Mouse (Mus musculus): Measurements from ENCODE around the gene Slc38a3. TPM values are rescaled to one million over a fixed set of nuclear protein-coding genes. Genes with fewer than 3 reads are reported as not detected.
A peak's percentile ranks its signal among the peaks of the same experiment; 100 is the strongest.

The Slc38a3 gene
- total RNA-seq, 1 experiment from 2014 or later, result not detected

GRCm38 (mm10) chr9:107696845-107697610 is 27.7 kb upstream of the Slc38a3 start:
- no peak for ATAC-seq (replicated peaks; ENCODE audit: low read depth, poor library complexity, severe bottlenecking)

GRCm38 (mm10) chr9:107696106-107696479 is 26.8 kb upstream of the Slc38a3 start:
- no peak; the same call in 1 of the 2 replicates for ATAC-seq (replicated peaks; ENCODE audit: low read depth, poor library complexity, severe bottlenecking)

DNA sequence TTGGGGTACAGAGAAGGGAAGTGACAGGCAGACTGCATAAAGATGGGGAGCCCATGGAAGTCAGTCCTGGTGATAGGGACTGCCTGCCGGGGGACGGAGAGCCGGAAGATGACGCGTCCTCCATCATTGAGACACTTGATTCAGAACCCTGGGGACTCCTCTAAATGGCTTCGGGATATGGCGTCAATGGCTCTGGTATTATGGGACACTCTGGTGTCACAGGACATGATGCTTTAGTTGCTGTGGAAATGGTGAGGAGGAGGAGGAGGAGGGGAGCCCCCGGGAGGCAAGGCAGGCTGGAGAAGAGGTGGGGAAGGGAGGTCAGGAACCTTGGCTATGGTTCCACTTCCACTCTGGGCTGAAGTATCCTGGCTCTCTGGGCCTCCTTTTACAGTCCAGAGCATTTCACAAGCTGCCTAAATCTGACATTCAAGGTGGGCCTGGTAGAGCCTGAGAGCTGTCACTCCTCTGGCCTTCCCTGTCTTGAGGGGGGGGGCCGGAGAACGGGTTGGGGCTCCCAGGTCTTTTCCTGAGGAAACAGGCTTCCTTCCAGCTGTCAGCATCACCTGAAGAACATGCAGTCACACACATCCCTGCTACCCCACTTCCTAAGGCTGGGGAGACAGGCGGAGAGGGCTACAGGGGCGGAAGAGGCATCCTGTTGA is 26.2 kb upstream of the Slc38a3 start:
- no peak for ATAC-seq (replicated peaks; ENCODE audit: low read depth, poor library complexity, severe bottlenecking)

- no peak for ATAC-seq (replicated peaks; ENCODE audit: low read depth, poor library complexity, severe bottlenecking)
These were observed 25.3 kb upstream of the Slc38a3 start for GRCm38 (mm10) chr9:107694627-107695026.

GRCm38 (mm10) chr9:107693433-107693987 is 24.2 kb upstream of the Slc38a3 start:
- ATAC-seq (replicated peaks; ENCODE audit: low read depth, poor library complexity, severe bottlenecking), result no peak

DNA sequence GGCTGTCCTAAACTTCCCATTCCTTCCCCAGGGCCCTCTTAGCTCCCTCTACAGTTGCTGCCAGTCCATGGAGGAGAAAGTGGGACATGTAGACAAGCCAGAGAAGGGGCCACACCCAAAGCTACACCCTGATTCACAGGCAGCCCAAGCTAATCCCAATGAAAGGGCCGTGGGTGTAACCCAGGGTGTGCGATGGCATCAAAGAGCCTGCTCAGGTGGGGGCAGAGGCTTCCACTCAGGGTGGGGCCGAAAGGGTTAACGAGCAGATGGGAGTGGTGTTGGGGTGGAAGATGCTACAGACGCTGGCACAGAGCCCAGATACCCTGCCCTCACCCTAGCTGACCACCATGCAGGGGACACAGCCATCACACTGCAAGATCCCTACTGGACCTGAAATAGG is 23.5 kb upstream of the Slc38a3 start:
- ATAC-seq (replicated peaks; ENCODE audit: low read depth, poor library complexity, severe bottlenecking), result no peak

DNA sequence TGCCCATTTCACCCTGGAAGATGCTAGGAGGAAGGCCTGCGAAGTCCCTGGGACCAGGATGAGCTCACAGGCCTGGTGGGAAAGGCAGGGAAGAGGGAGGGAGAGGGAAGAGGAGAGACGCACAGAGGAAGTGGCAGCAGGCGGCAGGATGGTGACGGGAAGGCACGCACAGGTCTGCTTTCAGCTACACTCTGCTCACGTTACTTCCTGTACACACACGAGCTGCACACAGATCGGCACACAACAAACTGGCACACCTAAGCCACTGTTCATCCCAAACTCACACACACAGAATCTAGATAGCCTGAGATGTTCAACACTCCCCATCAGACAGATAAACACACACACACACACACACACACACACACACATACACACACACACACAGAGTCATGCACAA is 21.1 kb upstream of the Slc38a3 start:
- ATAC-seq (replicated peaks; ENCODE audit: low read depth, poor library complexity, severe bottlenecking), result no peak

DNA sequence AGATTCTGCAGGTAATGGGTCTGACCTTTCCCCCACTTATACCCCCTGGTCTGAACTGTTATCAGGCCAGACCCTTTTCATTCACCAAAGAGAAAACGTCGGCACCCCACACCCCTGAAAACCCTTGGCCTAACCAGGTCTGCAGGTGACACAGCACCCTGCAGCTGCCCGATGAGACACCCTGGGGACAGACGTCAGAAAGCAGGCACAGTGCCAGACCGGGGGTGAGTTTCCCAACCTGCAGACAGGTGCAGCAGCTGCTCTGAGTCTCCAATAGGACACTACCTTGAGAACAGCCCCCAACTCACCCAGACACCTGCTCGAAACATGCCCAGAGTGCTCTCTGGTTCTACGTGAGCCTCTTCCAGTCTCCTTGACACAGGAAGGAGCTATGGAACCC is 19.6 kb upstream of the Slc38a3 start:
- ATAC-seq (replicated peaks; ENCODE audit: low read depth, poor library complexity, severe bottlenecking), result no peak

GRCm38 (mm10) chr9:107688415-107688814 is 19.1 kb upstream of the Slc38a3 start:
- no peak for ATAC-seq (replicated peaks; ENCODE audit: low read depth, poor library complexity, severe bottlenecking)

DNA sequence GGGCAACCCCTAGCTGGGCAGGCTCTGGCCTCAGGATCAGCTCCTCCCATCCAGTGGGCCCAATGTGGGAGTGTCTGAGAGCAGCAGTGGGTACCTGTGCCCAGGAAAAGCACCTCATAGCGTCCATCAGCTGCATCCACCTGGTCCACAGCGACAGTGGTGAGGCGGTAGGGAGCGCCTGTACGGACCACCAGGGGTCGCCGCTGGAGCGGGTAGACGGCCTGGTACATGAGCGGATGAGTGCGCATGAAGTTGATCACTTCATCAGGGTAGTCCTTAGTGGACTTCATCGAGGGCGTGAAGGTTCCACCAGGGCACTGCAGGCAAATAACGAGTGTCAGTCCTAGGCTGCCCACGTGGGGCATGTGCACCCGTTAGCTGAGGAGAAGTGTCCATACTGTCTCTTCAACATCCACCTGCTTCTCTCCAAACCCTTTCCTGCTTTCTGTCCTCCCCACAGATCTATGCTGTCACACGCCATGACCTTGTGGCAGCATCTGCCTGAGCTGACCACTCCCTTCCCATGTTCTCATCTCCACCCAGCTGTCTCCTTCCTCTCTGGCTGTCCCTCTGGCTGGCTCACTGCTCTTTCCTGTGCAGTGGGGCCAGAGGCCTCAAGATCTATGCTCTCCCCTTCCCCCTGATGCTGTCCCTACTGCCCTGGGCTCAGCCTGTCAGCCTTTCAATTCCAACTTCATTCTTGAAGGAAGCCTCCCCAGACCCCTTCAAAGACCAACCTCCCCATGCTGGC is 16.1 kb upstream of the Slc38a3 start:
- ATAC-seq (replicated peaks; ENCODE audit: low read depth, poor library complexity, severe bottlenecking), result peak; percentile 81

DNA sequence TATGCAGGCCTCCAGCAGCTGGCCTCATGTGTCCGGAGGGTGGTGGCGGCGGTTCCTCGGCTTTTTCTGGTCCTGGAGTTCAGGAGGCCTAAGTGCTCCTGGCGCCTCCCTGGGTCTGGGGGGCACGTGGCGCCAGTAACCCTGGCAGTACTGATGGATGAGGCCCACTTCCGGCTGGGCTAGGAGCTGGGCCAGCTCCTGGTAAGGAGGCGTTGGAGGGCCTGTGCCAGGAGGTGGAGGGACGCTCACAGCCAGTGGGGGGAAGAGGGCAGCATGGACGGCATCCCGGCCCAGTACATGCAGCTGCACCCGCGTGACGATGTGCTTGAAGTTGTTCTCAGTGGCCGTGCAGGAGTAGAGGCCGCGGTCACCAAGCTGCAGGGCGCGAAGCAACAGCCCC is 13.1 kb upstream of the Slc38a3 start:
- ATAC-seq (replicated peaks; ENCODE audit: low read depth, poor library complexity, severe bottlenecking), result no peak

DNA sequence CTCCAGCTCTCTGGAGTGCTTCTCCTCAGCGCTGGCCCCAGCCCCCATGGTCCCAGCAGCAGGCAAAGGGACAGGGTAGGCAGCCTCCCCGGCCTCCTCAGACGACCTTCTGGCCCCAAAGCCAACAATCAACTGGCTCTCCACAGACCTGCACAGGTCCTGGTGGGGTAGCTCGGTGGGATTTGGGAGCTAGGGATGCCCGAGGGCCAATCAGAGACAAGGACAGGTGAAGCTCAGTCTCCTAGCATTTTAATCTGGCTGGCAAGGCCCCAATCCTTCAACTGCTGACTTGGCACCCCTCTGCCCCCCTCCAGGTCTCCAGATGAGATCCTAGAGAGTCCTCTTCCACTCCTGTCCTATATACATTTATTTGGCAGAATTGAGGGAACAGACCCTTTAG is 10.2 kb upstream of the Slc38a3 start, which contains the start of gene Gnat1:
Gene Gnat1, minus strand, starts transcription at position 212 of the 400 bp plus-strand sequence.
- ATAC-seq (replicated peaks; ENCODE audit: low read depth, poor library complexity, severe bottlenecking), result no peak

DNA sequence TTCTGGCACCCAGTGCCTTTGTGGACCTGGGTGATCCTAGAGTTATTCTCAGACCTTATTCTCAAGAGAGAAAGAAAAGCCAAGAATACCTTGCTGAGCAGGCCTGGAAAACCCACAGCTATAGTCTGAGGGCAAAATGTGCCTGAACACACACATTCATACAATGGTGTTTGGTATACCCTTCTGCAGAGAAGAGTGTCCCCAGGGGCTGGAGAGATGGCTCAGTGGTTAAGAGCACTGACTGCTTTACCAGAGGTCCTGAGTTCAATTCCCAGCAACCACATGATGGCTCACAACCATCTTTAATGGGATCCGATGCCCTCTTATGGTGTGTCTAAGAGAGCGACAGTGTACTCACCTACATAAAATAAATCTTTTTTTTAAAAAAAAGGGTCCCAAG is 9.5 kb upstream of the Slc38a3 start:
- no peak for ATAC-seq (replicated peaks; ENCODE audit: low read depth, poor library complexity, severe bottlenecking)

GRCm38 (mm10) chr9:107677819-107678526 is 8.6 kb upstream of the Slc38a3 start:
- ATAC-seq (replicated peaks; ENCODE audit: low read depth, poor library complexity, severe bottlenecking), result peak; percentile 42; the same call in 1 of the 2 replicates

GRCm38 (mm10) chr9:107677091-107677784 is 7.9 kb upstream of the Slc38a3 start:
- peak; percentile 41; the same call in 1 of the 2 replicates for ATAC-seq (replicated peaks; ENCODE audit: low read depth, poor library complexity, severe bottlenecking)

DNA sequence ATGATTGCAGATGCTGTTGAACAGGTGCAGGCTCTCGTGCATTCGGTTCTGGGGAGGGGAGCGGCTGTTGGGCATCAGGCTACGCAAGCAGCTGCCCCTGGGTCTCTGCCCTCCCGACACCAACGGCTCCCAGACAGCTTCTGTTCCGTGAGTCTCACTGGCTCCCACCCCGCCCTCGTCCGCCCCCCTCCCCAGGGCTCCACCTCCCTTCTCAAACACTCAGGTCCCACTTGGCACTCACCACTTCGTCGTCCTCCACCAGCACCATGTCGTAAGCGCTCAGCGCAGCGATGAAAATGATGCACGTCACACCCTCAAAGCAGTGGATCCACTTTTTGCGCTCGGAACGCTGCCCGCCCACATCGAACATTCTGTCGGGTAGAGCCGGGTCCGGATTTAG is 7.0 kb upstream of the Slc38a3 start:
- ATAC-seq (replicated peaks; ENCODE audit: low read depth, poor library complexity, severe bottlenecking), result peak; percentile 9; the same call in 1 of the 2 replicates

DNA sequence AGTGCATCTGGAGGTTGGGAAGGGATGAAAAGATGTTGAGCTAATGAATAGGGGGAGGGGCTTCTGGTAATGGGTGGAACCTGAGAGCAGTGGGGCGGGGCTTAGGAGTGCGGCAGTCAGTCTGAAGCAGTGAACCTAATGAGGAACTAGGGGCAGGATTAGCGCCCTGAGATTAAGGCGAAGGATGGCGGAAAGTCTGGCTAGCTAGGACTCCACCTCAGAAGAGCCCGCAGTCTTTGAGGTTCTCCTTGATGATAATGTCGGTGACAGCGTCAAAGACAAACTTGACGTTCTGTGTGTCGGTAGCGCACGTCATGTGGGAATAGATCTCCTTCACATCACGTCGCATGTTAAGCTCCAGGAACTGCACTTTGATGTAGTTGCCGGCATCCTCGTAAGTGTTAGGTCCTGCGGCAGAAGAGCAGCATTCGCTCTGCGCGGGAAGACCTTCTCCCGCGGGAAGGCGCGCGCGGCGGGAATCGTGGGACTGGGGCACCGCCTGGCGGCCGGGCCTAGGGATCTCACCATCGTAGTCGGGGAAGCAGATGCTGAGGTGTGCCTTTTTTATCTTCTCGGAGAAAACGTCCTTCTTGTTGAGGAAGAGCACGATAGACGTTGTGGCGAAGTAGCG is 6.5 kb upstream of the Slc38a3 start:
- ATAC-seq (replicated peaks; ENCODE audit: low read depth, poor library complexity, severe bottlenecking), result peak; percentile 77

GRCm38 (mm10) chr9:107674609-107675429 is 5.5 kb upstream of the Slc38a3 start:
- no peak for ATAC-seq (replicated peaks; ENCODE audit: low read depth, poor library complexity, severe bottlenecking)
